Mouse (Mus musculus): Measurements from ENCODE around the gene Synrg. TPM values are rescaled to one million over a fixed set of nuclear protein-coding genes. Genes with fewer than 3 reads are reported as not detected.

The Synrg gene
- polyA plus RNA-seq, 1 experiment from 2014 or later: 6.0 TPM

GRCm38 (mm10) chr11:84072904-84073651 lies 108.8 kb downstream of the Synrg start:
- no peaks in the 10 kb centered on the region for H3K36me3 ChIP-seq (ENCODE audit: control insufficient read depth, insufficient read depth)
- no peak overlapping the region for H3K4me3 ChIP-seq (ENCODE audit: low read depth, low read length)
- H3K4me1 ChIP-seq (replicated peaks; ENCODE audit: control insufficient read depth, insufficient read depth, low read length): no peaks in the 10 kb centered on the region; the same call in 1 of the 2 replicates
- H3K9ac ChIP-seq (ENCODE audit: low read depth, low read length): no peak overlapping the region
- TF ChIP-seq CTCF (IDR thresholded peaks at IDR 0.05; ENCODE audit: low read depth): no peak
- WGBS: 52% methylated on average over 9 of the region's 9 CpGs
- H3K9me3 ChIP-seq (ENCODE audit: control insufficient read depth): no peaks in the 10 kb centered on the region
- no peak overlapping the region for H3K4me2 ChIP-seq (replicated peaks; ENCODE audit: low read depth)
- no peak for ATAC-seq
- no peak overlapping the region for H3K27ac ChIP-seq (ENCODE audit: low read depth, low read length)
- no peaks in the 10 kb centered on the region for H3K27me3 ChIP-seq (replicated peaks; ENCODE audit: control insufficient read depth, insufficient read depth, low read length)

GRCm38 (mm10) chr11:84073816-84074764 lies 109.9 kb downstream of the Synrg start:
- Histone ChIP-seq H3K9ac (ENCODE audit: low read depth, low read length) (no peak overlapping the region), H3K27me3 (replicated peaks; ENCODE audit: control insufficient read depth, insufficient read depth, low read length) (no peaks in the 10 kb centered on the region), H3K36me3 (ENCODE audit: control insufficient read depth, insufficient read depth) (peaks cover 10% of the 10 kb centered on the region; the same call in 1 of the 2 replicates), H3K4me3 (ENCODE audit: low read depth, low read length) (no peak overlapping the region), H3K27ac (ENCODE audit: low read depth, low read length) (no peak overlapping the region), H3K9me3 (ENCODE audit: control insufficient read depth) (no peaks in the 10 kb centered on the region), H3K4me1 (replicated peaks; ENCODE audit: control insufficient read depth, insufficient read depth, low read length) (no peaks in the 10 kb centered on the region; the same call in 1 of the 2 replicates), H3K4me2 (replicated peaks; ENCODE audit: low read depth) (no peak overlapping the region)
- ATAC-seq: no peak
- WGBS: 37% methylated on average over 7 of the region's 7 CpGs
- TF ChIP-seq CTCF (IDR thresholded peaks at IDR 0.05; ENCODE audit: low read depth): no peak

GRCm38 (mm10) chr11:84077008-84077407 lies 112.8 kb downstream of the Synrg start:
- Histone ChIP-seq H3K4me1 (replicated peaks; ENCODE audit: control insufficient read depth, insufficient read depth, low read length) (no peaks in the 10 kb centered on the region; the same call in 1 of the 2 replicates), H3K36me3 (ENCODE audit: control insufficient read depth, insufficient read depth) (peaks cover 20% of the 10 kb centered on the region), H3K4me3 (ENCODE audit: low read depth, low read length) (no peak overlapping the region), H3K27me3 (replicated peaks; ENCODE audit: control insufficient read depth, insufficient read depth, low read length) (no peaks in the 10 kb centered on the region), H3K9ac (ENCODE audit: low read depth, low read length) (no peak overlapping the region), H3K4me2 (replicated peaks; ENCODE audit: low read depth) (no peak overlapping the region), H3K9me3 (ENCODE audit: control insufficient read depth) (no peaks in the 10 kb centered on the region), H3K27ac (ENCODE audit: low read depth, low read length) (no peak overlapping the region)
- no peak for TF ChIP-seq CTCF (IDR thresholded peaks at IDR 0.05; ENCODE audit: low read depth)
- no peak for ATAC-seq
- WGBS: 77% methylated on average over 2 of the region's 2 CpGs

GRCm38 (mm10) chr11:84078601-84079000 lies 114.4 kb downstream of the Synrg start:
- ATAC-seq: no peak
- WGBS: 93% methylated on average over 9 of the region's 9 CpGs
- no peak overlapping the region for H3K9ac ChIP-seq (ENCODE audit: low read depth, low read length)

GRCm38 (mm10) chr11:84079361-84079760 lies 115.1 kb downstream of the Synrg start:
- H3K4me2 ChIP-seq (replicated peaks; ENCODE audit: low read depth): no peak overlapping the region
- peak; percentile 38; the same call in 1 of the 2 replicates for ATAC-seq
- no peak for TF ChIP-seq CTCF (IDR thresholded peaks at IDR 0.05; ENCODE audit: low read depth)

More at GRCm38 (mm10) chr11:84078601-84079000, 114.4 kb downstream of the Synrg start:
- Histone ChIP-seq H3K4me3 (ENCODE audit: low read depth, low read length) (no peak overlapping the region), H3K4me1 (replicated peaks; ENCODE audit: control insufficient read depth, insufficient read depth, low read length) (no peaks in the 10 kb centered on the region; the same call in 1 of the 2 replicates), H3K36me3 (ENCODE audit: control insufficient read depth, insufficient read depth) (peaks cover 23% of the 10 kb centered on the region), H3K9me3 (ENCODE audit: control insufficient read depth) (no peaks in the 10 kb centered on the region), H3K27ac (ENCODE audit: low read depth, low read length) (no peak overlapping the region), H3K4me2 (replicated peaks; ENCODE audit: low read depth) (no peak overlapping the region), H3K27me3 (replicated peaks; ENCODE audit: control insufficient read depth, insufficient read depth, low read length) (no peaks in the 10 kb centered on the region)
- TF ChIP-seq CTCF (IDR thresholded peaks at IDR 0.05; ENCODE audit: low read depth): no peak

GRCm38 (mm10) chr11:84079887-84080286 lies 115.7 kb downstream of the Synrg start:
- H3K4me2 ChIP-seq (replicated peaks; ENCODE audit: low read depth): no peak overlapping the region
- H3K9ac ChIP-seq (ENCODE audit: low read depth, low read length): no peak overlapping the region
- no peaks in the 10 kb centered on the region for H3K9me3 ChIP-seq (ENCODE audit: control insufficient read depth)
- no peaks in the 10 kb centered on the region for H3K4me1 ChIP-seq (replicated peaks; ENCODE audit: control insufficient read depth, insufficient read depth, low read length)
- no peaks in the 10 kb centered on the region for H3K27me3 ChIP-seq (replicated peaks; ENCODE audit: control insufficient read depth, insufficient read depth, low read length)
- H3K27ac ChIP-seq (ENCODE audit: low read depth, low read length): no peak overlapping the region
- 0 out of 2 replicates have a peak, but pooled peaks have one; percentile 43 for ATAC-seq
- peaks cover 23% of the 10 kb centered on the region for H3K36me3 ChIP-seq (ENCODE audit: control insufficient read depth, insufficient read depth)
- H3K4me3 ChIP-seq (ENCODE audit: low read depth, low read length): no peak overlapping the region
- WGBS: 63% methylated on average over 4 of the region's 4 CpGs
- TF ChIP-seq CTCF (IDR thresholded peaks at IDR 0.05; ENCODE audit: low read depth): no peak

More at GRCm38 (mm10) chr11:84079361-84079760, 115.1 kb downstream of the Synrg start:
- WGBS: 78% methylated on average over 11 of the region's 11 CpGs
- Histone ChIP-seq H3K4me1 (replicated peaks; ENCODE audit: control insufficient read depth, insufficient read depth, low read length) (no peaks in the 10 kb centered on the region), H3K9me3 (ENCODE audit: control insufficient read depth) (no peaks in the 10 kb centered on the region), H3K27ac (ENCODE audit: low read depth, low read length) (no peak overlapping the region), H3K4me3 (ENCODE audit: low read depth, low read length) (no peak overlapping the region), H3K27me3 (replicated peaks; ENCODE audit: control insufficient read depth, insufficient read depth, low read length) (no peaks in the 10 kb centered on the region), H3K9ac (ENCODE audit: low read depth, low read length) (no peak overlapping the region), H3K36me3 (ENCODE audit: control insufficient read depth, insufficient read depth) (peaks cover 23% of the 10 kb centered on the region)
